Mouse (Mus musculus) lung, embryonic 16.5 days (tissue): ENCODE measurements at regions not wholly inside any gene's neighbourhood (a gene's known extent, or its start where the extent isn't known, plus 50 kb on each side); places are given as distances from the start of the nearest gene placed in this dataset.

Experiments
- ATAC-seq: fragments of 200-750 bp; cut with Nextera tagmentation; 2 replicates; pipeline ENCODE4 v1.8.0; 2017; ENCODE audit warnings: low read depth, mild to moderate bottlenecking, moderate library complexity
- H3K27ac ChIP-seq: fragments of 300-500 bp; sonication (generic); 2 replicates; pipeline ENCODE4 v1.5.1; 2014; ENCODE audit warnings: mild to moderate bottlenecking, control low read depth, low read length
- H3K27me3 ChIP-seq: fragments of 300-500 bp; sonication (generic); 2 replicates; pipeline ENCODE4 v1.6.1; 2014; ENCODE audit warnings: low read depth, low read length, mixed read lengths; ENCODE audit not compliant: control insufficient read depth, insufficient read depth
- H3K36me3 ChIP-seq: fragments of 300-500 bp; sonication (generic); 2 replicates; pipeline ENCODE4 v1.6.1; 2014; ENCODE audit warnings: low read length; ENCODE audit not compliant: control insufficient read depth, insufficient read depth
- H3K4me1 ChIP-seq: fragments of 300-500 bp; sonication (generic); replicated peaks from 2 replicates; pipeline ENCODE4 v1.6.1; 2014; ENCODE audit warnings: low read length, mixed read lengths; ENCODE audit not compliant: control insufficient read depth, insufficient read depth
- H3K4me2 ChIP-seq: fragments of 300-500 bp; sonication (generic); 2 replicates; pipeline ENCODE4 v1.6.1; 2014; ENCODE audit warnings: low read depth, low read length, control low read depth
- H3K4me3 ChIP-seq: fragments of 300-500 bp; sonication (generic); 2 replicates; pipeline ENCODE4 v1.5.1; 2014; ENCODE audit warnings: mild to moderate bottlenecking, low read length, control low read depth
- H3K9ac ChIP-seq: fragments of 300-500 bp; sonication (generic); 2 replicates; pipeline ENCODE4 v1.6.1; 2014; ENCODE audit warnings: low read length, control low read depth
- H3K9me3 ChIP-seq: fragments of 300-500 bp; sonication (generic); 2 replicates; pipeline ENCODE4 v1.6.1; 2016; ENCODE audit warnings: low read length; ENCODE audit not compliant: control insufficient read depth
- WGBS: fragments of 180-500 bp; shearing (Covaris S2); extraction: QIAGEN DNeasy Blood & Tissue Kit; methylation state at CpG from one replicate; pipeline ENCODE4 v1.1.7; 2014; 5-methylcytosine and 5-hydroxymethylcytosine counted together

GRCm38 (mm10) chr17:4365811-4366210 lies 628.3 kb upstream of the Arid1b start:
- H3K9me3 ChIP-seq = no peaks in the 10 kb centered on the region
- no peak overlapping the region for H3K27ac ChIP-seq
- H3K4me2 ChIP-seq = no peak overlapping the region
- no peaks in the 10 kb centered on the region for H3K36me3 ChIP-seq
- peak; percentile 74; the same call in 1 of the 2 replicates for ATAC-seq
- H3K27me3 ChIP-seq = no peaks in the 10 kb centered on the region
- no peak overlapping the region for H3K4me3 ChIP-seq
- H3K4me1 ChIP-seq = no peaks in the 10 kb centered on the region
- no peak overlapping the region for H3K9ac ChIP-seq

- Histone ChIP-seq H3K27ac (no peak overlapping the region), H3K27me3 (no peaks in the 10 kb centered on the region), H3K4me1 (no peaks in the 10 kb centered on the region), H3K4me2 (no peak overlapping the region), H3K9ac (no peak overlapping the region), H3K4me3 (no peak overlapping the region), H3K36me3 (no peaks in the 10 kb centered on the region), H3K9me3 (no peaks in the 10 kb centered on the region)
- ATAC-seq = no peak
- 88% methylated on average over 1 of the region's 1 CpGs for WGBS
Measured at GRCm38 (mm10) chr17:4380449-4380848, 613.7 kb upstream of the Arid1b start.

DNA sequence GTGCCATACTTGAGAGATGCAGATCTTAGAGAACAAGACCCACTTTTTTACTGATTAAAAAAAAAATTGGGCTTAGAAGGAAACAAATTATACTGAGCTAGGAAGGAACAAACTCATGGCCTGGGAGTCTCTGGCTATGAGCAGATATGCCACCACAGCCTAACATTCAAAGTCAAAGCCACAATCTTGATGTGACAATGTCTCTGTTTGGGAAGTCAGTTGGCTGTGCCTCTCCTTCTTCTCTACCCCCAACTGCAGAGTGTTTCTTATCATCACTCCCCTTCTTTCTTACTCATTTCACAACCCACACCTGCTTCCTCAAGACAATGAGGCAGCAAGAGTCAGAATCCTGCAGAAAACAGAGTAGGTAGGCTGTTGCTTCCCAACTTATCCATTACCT lies 613.3 kb upstream of the Arid1b start:
- ATAC-seq = no peak
- Histone ChIP-seq H3K36me3 (no peaks in the 10 kb centered on the region), H3K9me3 (no peaks in the 10 kb centered on the region), H3K4me1 (no peaks in the 10 kb centered on the region), H3K9ac (no peak overlapping the region), H3K4me2 (no peak overlapping the region), H3K27ac (no peak overlapping the region), H3K4me3 (no peak overlapping the region), H3K27me3 (no peaks in the 10 kb centered on the region)

- Histone ChIP-seq H3K27ac (no peak overlapping the region), H3K4me3 (no peak overlapping the region), H3K27me3 (no peaks in the 10 kb centered on the region), H3K9me3 (no peaks in the 10 kb centered on the region), H3K36me3 (no peaks in the 10 kb centered on the region), H3K9ac (no peak overlapping the region), H3K4me2 (no peak overlapping the region), H3K4me1 (no peaks in the 10 kb centered on the region)
- 74% methylated on average over 13 of the region's 13 CpGs for WGBS
- ATAC-seq = no peak
Measured at GRCm38 (mm10) chr17:4381896-4382685, 612.0 kb upstream of the Arid1b start.

GRCm38 (mm10) chr17:4382716-4383115 lies 611.4 kb upstream of the Arid1b start:
- H3K27me3 ChIP-seq = no peaks in the 10 kb centered on the region
- H3K4me1 ChIP-seq = no peaks in the 10 kb centered on the region
- no peak overlapping the region for H3K4me3 ChIP-seq
- no peak overlapping the region for H3K9ac ChIP-seq
- no peaks in the 10 kb centered on the region for H3K9me3 ChIP-seq
- no peak overlapping the region for H3K4me2 ChIP-seq
- no peak overlapping the region for H3K27ac ChIP-seq
- H3K36me3 ChIP-seq = no peaks in the 10 kb centered on the region
- ATAC-seq = no peak

DNA sequence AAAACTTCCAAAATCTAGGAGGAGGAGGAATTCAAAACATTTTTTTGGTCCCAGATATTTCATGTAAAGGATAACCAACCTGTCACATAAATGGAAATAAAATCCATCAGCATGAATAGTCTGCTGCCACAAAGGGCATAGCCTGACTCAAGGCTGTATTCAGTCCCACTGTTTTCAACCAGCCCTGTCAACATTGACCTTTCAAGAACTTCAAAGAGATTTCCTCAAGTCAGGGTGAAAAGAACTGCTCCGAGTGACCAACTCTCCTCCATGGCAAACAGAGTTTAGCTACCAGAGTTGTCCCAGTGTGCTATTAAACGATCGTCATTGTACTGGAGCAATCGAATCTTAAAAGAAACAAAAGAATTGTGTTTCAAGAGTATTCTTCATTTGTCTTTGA lies 606.5 kb upstream of the Arid1b start:
- no peak for ATAC-seq
- no peak overlapping the region for H3K9ac ChIP-seq
- no peaks in the 10 kb centered on the region for H3K27me3 ChIP-seq
- H3K36me3 ChIP-seq = no peaks in the 10 kb centered on the region
- no peak overlapping the region for H3K4me2 ChIP-seq
- H3K4me3 ChIP-seq = no peak overlapping the region
- H3K9me3 ChIP-seq = no peaks in the 10 kb centered on the region
- H3K4me1 ChIP-seq = 0 out of 2 replicates have a peak, but pooled peaks cover 5% of the 10 kb centered on the region
- 60% methylated on average over 4 of the region's 4 CpGs for WGBS
- H3K27ac ChIP-seq = no peak overlapping the region

DNA sequence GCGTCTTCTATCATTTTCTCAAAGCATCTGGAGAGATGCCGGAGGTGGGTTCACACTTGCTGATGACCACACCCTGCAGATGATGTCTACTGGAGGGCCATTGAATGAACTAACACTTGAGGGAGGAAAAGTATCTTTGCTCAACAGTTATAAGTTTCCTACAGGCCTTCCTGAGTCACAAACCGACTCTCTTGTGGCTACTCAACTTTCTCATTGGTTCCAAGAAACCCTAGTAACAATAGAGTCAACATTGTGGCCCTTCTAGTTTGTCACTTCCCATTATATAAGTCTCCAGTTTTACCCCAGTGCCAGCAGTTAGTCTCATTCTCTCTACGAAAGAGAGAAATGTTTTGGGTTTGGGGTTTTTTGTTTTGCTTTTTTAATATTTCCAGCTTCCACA lies 604.1 kb upstream of the Arid1b start:
- Histone ChIP-seq H3K27ac (no peak overlapping the region), H3K4me3 (no peak overlapping the region), H3K9me3 (no peaks in the 10 kb centered on the region), H3K4me1 (0 out of 2 replicates have a peak, but pooled peaks cover 5% of the 10 kb centered on the region), H3K9ac (no peak overlapping the region), H3K4me2 (no peak overlapping the region), H3K27me3 (no peaks in the 10 kb centered on the region), H3K36me3 (no peaks in the 10 kb centered on the region)
- no peak for ATAC-seq
- 76% methylated on average over 4 of the region's 4 CpGs for WGBS

DNA sequence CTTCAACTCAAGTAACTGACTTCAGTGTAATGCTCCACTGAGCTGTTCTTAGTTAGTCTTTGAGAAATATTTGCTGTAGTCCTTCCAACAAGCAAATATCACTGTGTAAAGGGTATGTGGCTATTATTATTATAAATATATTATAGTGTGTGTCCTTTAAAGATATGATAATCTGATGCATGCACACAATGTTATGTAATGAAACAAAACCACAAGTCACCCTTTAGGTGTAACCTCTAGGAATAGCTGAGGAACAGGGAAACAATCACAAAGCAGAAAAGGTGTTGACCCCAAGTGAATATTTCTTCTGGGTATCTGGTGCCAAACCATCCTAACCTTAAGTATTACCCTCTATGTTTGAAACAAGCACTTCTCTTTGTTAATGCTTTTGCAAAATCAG lies 603.6 kb upstream of the Arid1b start:
- Histone ChIP-seq H3K9ac (no peak overlapping the region), H3K4me3 (no peak overlapping the region), H3K4me1 (0 out of 2 replicates have a peak, but pooled peaks cover 5% of the 10 kb centered on the region), H3K36me3 (no peaks in the 10 kb centered on the region), H3K27ac (no peak overlapping the region), H3K9me3 (no peaks in the 10 kb centered on the region), H3K27me3 (no peaks in the 10 kb centered on the region), H3K4me2 (no peak overlapping the region)
- no peak for ATAC-seq

- peak; percentile 76 for ATAC-seq
- Histone ChIP-seq H3K9me3 (no peaks in the 10 kb centered on the region), H3K27ac (peak overlapping the region; percentile 52), H3K9ac (no peak overlapping the region), H3K36me3 (no peaks in the 10 kb centered on the region), H3K4me2 (no peak overlapping the region), H3K4me3 (no peak overlapping the region), H3K27me3 (no peaks in the 10 kb centered on the region), H3K4me1 (0 out of 2 replicates have a peak, but pooled peaks cover 5% of the 10 kb centered on the region)
- 29% methylated on average over 1 of the region's 1 CpGs for WGBS
Measured at GRCm38 (mm10) chr17:4391210-4391609, 602.9 kb upstream of the Arid1b start.

DNA sequence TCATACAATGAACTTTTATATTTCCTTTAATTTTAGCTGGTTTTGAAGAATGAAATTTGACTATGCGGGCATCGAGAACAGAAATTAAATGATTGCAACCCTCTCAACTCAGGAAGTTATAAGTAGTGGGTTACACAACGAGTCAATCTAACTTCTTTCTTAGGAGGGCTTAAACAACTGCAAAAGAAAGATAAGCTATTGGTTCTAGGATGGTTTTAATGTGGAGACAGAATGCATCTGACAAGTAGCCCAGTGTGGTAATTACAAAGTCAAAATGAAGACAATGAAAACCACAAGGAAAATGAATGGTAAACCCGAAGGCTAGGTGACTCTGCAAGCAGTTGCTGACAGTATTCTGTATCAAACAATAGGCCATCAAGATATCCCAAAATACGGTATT lies 598.0 kb upstream of the Arid1b start:
- H3K27ac ChIP-seq = no peak overlapping the region
- H3K9me3 ChIP-seq = no peaks in the 10 kb centered on the region
- no peak overlapping the region for H3K4me3 ChIP-seq
- H3K36me3 ChIP-seq = no peaks in the 10 kb centered on the region
- no peak overlapping the region for H3K4me2 ChIP-seq
- H3K4me1 ChIP-seq = 0 out of 2 replicates have a peak, but pooled peaks cover under 1% of the 10 kb centered on the region
- no peaks in the 10 kb centered on the region for H3K27me3 ChIP-seq
- 77% methylated on average over 5 of the region's 5 CpGs for WGBS
- ATAC-seq = no peak
- no peak overlapping the region for H3K9ac ChIP-seq
